Mouse (Mus musculus): ENCODE results near the gene Hoxc4. TPM values are rescaled to one million over a fixed set of nuclear protein-coding genes. Genes with fewer than 3 reads are reported as not detected.
A peak's percentile ranks its signal among the peaks of the same experiment; 100 is the strongest.

Hoxc4 gene
- total and polyA plus RNA-seq, 2 experiments from 2014 or later: 13.1 to 33.0 TPM

DNA sequence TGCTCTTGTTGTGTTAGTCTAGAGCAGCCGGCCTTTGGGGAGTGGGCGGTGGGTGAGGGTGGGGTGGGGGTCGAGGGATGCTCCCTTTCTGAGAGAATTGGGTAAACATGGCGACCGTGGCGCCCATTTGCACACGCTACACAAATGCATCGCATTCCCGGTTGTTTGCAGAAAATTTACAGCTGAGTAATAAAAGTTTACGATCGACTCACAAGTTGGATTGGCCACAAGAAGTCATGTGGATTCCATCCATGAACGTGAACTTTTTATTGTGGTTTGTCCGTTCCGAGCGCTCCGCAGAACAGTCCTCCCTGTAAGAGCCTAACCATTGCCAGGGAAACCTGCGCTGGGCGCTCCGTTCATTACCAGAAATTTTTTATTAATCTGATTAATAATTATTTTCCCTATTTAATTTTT, 20.8 kb upstream of the Hoxc4 start, which contains the start of gene Hoxc6:
TSS of gene Hoxc6 (plus strand) at position 319 of the 417 bp plus-strand sequence.
- no peak within 1 kb of the TSS for H3K27ac ChIP-seq
- H3K9me3 ChIP-seq (ENCODE audit: low read length): no peaks in the 10 kb centered on the region
- no peaks in the 10 kb centered on the region for H3K36me3 ChIP-seq (ENCODE audit: insufficient read depth, low read length)
- H3K4me2 ChIP-seq (ENCODE audit: low read depth, low read length): peak within 1 kb of the TSS; percentile 56
- DNase-seq (ENCODE audit: low spot score) (no peak), ATAC-seq (no peak)
- no peak within 1 kb of the TSS for H3K9ac ChIP-seq (replicated peaks; ENCODE audit: low read length)
- H3K27me3 ChIP-seq (ENCODE audit: insufficient read depth, low read length): peaks cover 92% of the 10 kb centered on the region
- WGBS: 1% methylated on average over 19 of the region's 19 CpGs
- H3K4me3 ChIP-seq (ENCODE audit: low read length): peak within 1 kb of the TSS; percentile 35
- peaks cover 4% of the 10 kb centered on the region; the same call in 1 of the 2 replicates for H3K4me1 ChIP-seq (ENCODE audit: insufficient read depth, low read length)
- TF ChIP-seq CTCF (IDR thresholded peaks at IDR 0.05; ENCODE audit: low read depth): no peak

GRCm38 (mm10) chr15:102998608-102999182, 20.0 kb upstream of the Hoxc4 start:
- Histone ChIP-seq H3K4me1 (ENCODE audit: insufficient read depth, low read length) (peaks cover 4% of the 10 kb centered on the region; the same call in 1 of the 2 replicates), H3K9me3 (ENCODE audit: low read length) (no peaks in the 10 kb centered on the region), H3K36me3 (ENCODE audit: insufficient read depth, low read length) (no peaks in the 10 kb centered on the region), H3K4me3 (ENCODE audit: low read length) (peak overlapping the region; percentile 35), H3K4me2 (ENCODE audit: low read depth, low read length) (peak overlapping the region; percentile 56), H3K9ac (replicated peaks; ENCODE audit: low read length) (no peak overlapping the region), H3K27me3 (ENCODE audit: insufficient read depth, low read length) (peaks cover 93% of the 10 kb centered on the region), H3K27ac (no peak overlapping the region)
- no peak for TF ChIP-seq CTCF (IDR thresholded peaks at IDR 0.05; ENCODE audit: low read depth)
- WGBS: 2% methylated on average over 19 of the region's 19 CpGs
- DNase-seq (ENCODE audit: low spot score) (no peak), ATAC-seq (no peak)

DNA sequence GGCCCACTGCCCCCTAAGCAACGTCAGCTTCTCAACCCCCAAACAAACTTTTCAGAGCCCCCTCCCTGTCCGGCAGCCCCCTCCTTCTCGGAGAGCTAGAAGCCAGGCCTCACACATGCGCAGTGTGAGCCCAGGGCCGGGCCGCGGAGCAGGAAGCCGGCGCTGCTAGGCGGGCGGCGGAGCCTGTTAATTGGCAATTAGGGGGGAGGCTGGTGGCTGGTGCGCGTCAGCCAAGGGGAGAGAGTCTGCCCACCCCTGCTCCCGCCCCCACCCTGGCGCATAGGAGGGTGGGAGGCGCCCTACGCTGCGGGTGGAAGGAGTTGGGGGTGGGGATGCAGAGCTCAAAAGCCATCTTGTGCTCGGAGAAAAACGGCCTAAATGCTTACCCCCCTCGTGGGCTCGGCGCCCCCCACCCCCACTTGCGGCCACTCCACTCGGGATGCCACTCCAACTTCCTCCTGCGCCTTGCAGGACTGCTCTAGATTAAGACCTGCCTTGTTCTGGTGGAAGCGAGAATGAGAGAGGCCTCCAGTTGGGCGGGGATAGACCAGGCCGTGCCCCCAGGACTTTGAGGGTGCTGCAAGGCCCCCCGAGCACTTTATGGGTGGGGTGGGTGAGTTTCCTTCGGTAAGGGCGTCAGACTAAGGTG, 19.4 kb upstream of the Hoxc4 start:
- Histone ChIP-seq H3K9ac (replicated peaks; ENCODE audit: low read length) (no peak overlapping the region), H3K36me3 (ENCODE audit: insufficient read depth, low read length) (no peaks in the 10 kb centered on the region), H3K4me1 (ENCODE audit: insufficient read depth, low read length) (peaks cover 4% of the 10 kb centered on the region; the same call in 1 of the 2 replicates), H3K4me3 (ENCODE audit: low read length) (peak overlapping the region; percentile 35), H3K4me2 (ENCODE audit: low read depth, low read length) (peak overlapping the region; percentile 56), H3K9me3 (ENCODE audit: low read length) (no peaks in the 10 kb centered on the region), H3K27me3 (ENCODE audit: insufficient read depth, low read length) (peaks cover 97% of the 10 kb centered on the region), H3K27ac (no peak overlapping the region)
- ATAC-seq (0 out of 2 replicates have a peak, but pooled peaks have one; percentile 40), DNase-seq (ENCODE audit: low spot score) (peak; percentile 58)
- WGBS: under 1% methylated on average over 32 of the region's 33 CpGs
- no peak for TF ChIP-seq CTCF (IDR thresholded peaks at IDR 0.05; ENCODE audit: low read depth)

DNA sequence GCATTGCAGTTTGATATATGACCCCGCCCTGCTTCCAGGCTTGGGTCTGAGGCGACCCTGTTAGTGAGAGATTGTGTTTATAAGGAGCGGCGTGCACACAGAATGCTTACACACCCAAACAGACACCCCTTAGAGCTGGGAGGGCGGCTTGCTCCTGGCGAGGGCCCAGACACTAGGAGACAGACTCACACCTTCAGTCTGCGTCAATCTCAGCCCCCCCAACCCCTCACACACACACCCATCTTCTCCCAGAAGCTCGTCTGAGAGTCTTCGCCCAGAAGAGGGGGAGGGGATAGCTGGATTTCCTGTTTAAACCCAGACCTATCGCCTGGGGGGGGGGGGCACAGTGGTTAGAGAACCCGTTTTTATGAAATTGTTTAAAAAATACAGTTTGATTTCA, 18.8 kb upstream of the Hoxc4 start:
- H3K36me3 ChIP-seq (ENCODE audit: insufficient read depth, low read length): no peaks in the 10 kb centered on the region
- H3K9ac ChIP-seq (replicated peaks; ENCODE audit: low read length): no peak overlapping the region
- ATAC-seq: 0 out of 2 replicates have a peak, but pooled peaks have one; percentile 10
- no peak overlapping the region for H3K4me3 ChIP-seq (ENCODE audit: low read length)
- no peak for TF ChIP-seq CTCF (IDR thresholded peaks at IDR 0.05; ENCODE audit: low read depth)
- H3K4me1 ChIP-seq (ENCODE audit: insufficient read depth, low read length): peaks cover 4% of the 10 kb centered on the region; the same call in 1 of the 2 replicates
- no peaks in the 10 kb centered on the region for H3K9me3 ChIP-seq (ENCODE audit: low read length)
- H3K4me2 ChIP-seq (ENCODE audit: low read depth, low read length): peak overlapping the region; percentile 56; the same call in 1 of the 2 replicates
- 7% methylated on average over 11 of the region's 11 CpGs for WGBS
- H3K27ac ChIP-seq: no peak overlapping the region
- H3K27me3 ChIP-seq (ENCODE audit: insufficient read depth, low read length): peaks cover 97% of the 10 kb centered on the region
- DNase-seq (ENCODE audit: low spot score): no peak

DNA sequence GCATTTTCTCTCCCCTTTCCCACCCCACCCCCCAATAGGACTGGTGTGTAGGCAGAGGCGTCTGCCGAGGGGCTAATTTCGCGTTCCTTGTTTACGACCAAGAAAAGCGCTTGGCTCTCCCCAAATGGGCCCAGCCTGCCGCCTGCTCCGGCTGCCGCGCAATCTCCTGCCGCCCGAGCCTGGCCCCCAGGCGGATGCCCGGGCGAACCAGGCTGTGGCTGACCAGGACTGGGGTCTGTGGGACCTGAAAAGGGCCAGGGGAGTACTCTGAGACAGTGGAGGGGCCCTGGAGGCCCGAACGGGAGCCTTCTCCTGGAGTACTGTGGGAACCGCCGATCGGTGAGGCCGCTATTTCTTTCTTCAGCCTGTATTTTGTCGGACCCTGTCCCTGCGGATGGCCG, 18.2 kb upstream of the Hoxc4 start:
- H3K4me3 ChIP-seq (ENCODE audit: low read length): peak overlapping the region; percentile 8; the same call in 1 of the 2 replicates
- no peak overlapping the region for H3K4me2 ChIP-seq (ENCODE audit: low read depth, low read length)
- H3K27ac ChIP-seq: no peak overlapping the region
- no peak for TF ChIP-seq CTCF (IDR thresholded peaks at IDR 0.05; ENCODE audit: low read depth)
- H3K4me1 ChIP-seq (ENCODE audit: insufficient read depth, low read length): peaks cover 4% of the 10 kb centered on the region; the same call in 1 of the 2 replicates
- no peak for ATAC-seq
- peaks cover 97% of the 10 kb centered on the region for H3K27me3 ChIP-seq (ENCODE audit: insufficient read depth, low read length)
- H3K9ac ChIP-seq (replicated peaks; ENCODE audit: low read length): no peak overlapping the region
- H3K36me3 ChIP-seq (ENCODE audit: insufficient read depth, low read length): no peaks in the 10 kb centered on the region
- no peak for DNase-seq (ENCODE audit: low spot score)
- WGBS: 4% methylated on average over 24 of the region's 24 CpGs
- H3K9me3 ChIP-seq (ENCODE audit: low read length): no peaks in the 10 kb centered on the region

GRCm38 (mm10) chr15:103001370-103001769, 17.4 kb upstream of the Hoxc4 start:
- peaks cover 4% of the 10 kb centered on the region; the same call in 1 of the 2 replicates for H3K4me1 ChIP-seq (ENCODE audit: insufficient read depth, low read length)
- DNase-seq (ENCODE audit: low spot score) (no peak), ATAC-seq (no peak)
- H3K27me3 ChIP-seq (ENCODE audit: insufficient read depth, low read length): peaks cover 99% of the 10 kb centered on the region
- no peaks in the 10 kb centered on the region for H3K9me3 ChIP-seq (ENCODE audit: low read length)
- H3K4me2 ChIP-seq (ENCODE audit: low read depth, low read length): no peak overlapping the region
- H3K9ac ChIP-seq (replicated peaks; ENCODE audit: low read length): no peak overlapping the region
- H3K4me3 ChIP-seq (ENCODE audit: low read length): no peak overlapping the region
- TF ChIP-seq CTCF (IDR thresholded peaks at IDR 0.05; ENCODE audit: low read depth): no peak
- WGBS: 13% methylated on average over 2 of the region's 2 CpGs
- H3K27ac ChIP-seq: no peak overlapping the region
- no peaks in the 10 kb centered on the region for H3K36me3 ChIP-seq (ENCODE audit: insufficient read depth, low read length)
